Mouse (Mus musculus) splenic B cell, adult 2 months (primary cell): Measurements from ENCODE around the gene Vmn1r40.
A peak's percentile ranks its signal among the peaks of the same experiment; 100 is the strongest.

Experiments
- DNase-seq: peaks from one replicate; pipeline ENCODE4 v3.0.0-alpha.2; 2011; ENCODE audit warnings: low read depth, low spot score
- H3K27me3 ChIP-seq: 2 replicates; pipeline ENCODE4 v1.6.1; 2012; ENCODE audit warnings: mild to moderate bottlenecking, low read length, moderate library complexity, mixed read lengths; ENCODE audit not compliant: control insufficient read depth, poor library complexity, insufficient read depth, severe bottlenecking
- H3K36me3 ChIP-seq: 2 replicates; pipeline ENCODE4 v1.6.1; 2012; ENCODE audit warnings: mild to moderate bottlenecking, low read length, moderate library complexity, mixed read lengths; ENCODE audit not compliant: control insufficient read depth, poor library complexity, insufficient read depth, severe bottlenecking

The Vmn1r40 gene

GRCm38 (mm10) chr6:89707240-89707639, at the start of gene Vmn1r40:
Gene Vmn1r40, plus strand, starts transcription at chr6:89707540.
- Histone ChIP-seq H3K36me3 (no peaks in the 10 kb centered on the region), H3K27me3 (no peaks in the 10 kb centered on the region)
- no peak for DNase-seq

GRCm38 (mm10) chr6:89658342-89658741, 49.0 kb upstream of the Vmn1r40 start:
- H3K27me3 ChIP-seq, result no peaks in the 10 kb centered on the region
- no peaks in the 10 kb centered on the region for H3K36me3 ChIP-seq
- DNase-seq, result no peak

GRCm38 (mm10) chr6:89658931-89659330, 48.4 kb upstream of the Vmn1r40 start:
- H3K36me3 ChIP-seq, result no peaks in the 10 kb centered on the region
- no peak for DNase-seq
- H3K27me3 ChIP-seq, result no peaks in the 10 kb centered on the region

- H3K27me3 ChIP-seq, result no peaks in the 10 kb centered on the region
- DNase-seq, result peak; percentile 56
- H3K36me3 ChIP-seq, result no peaks in the 10 kb centered on the region
Observed at GRCm38 (mm10) chr6:89659692-89660423, 47.5 kb upstream of the Vmn1r40 start.

- Histone ChIP-seq H3K36me3 (no peaks in the 10 kb centered on the region), H3K27me3 (no peaks in the 10 kb centered on the region)
- no peak for DNase-seq
Observed at GRCm38 (mm10) chr6:89660490-89660889, 46.9 kb upstream of the Vmn1r40 start.

GRCm38 (mm10) chr6:89662521-89662920, 44.8 kb upstream of the Vmn1r40 start:
- Histone ChIP-seq H3K36me3 (no peaks in the 10 kb centered on the region), H3K27me3 (no peaks in the 10 kb centered on the region)
- no peak for DNase-seq

- no peak for DNase-seq
- Histone ChIP-seq H3K36me3 (no peaks in the 10 kb centered on the region), H3K27me3 (no peaks in the 10 kb centered on the region)
Observed at GRCm38 (mm10) chr6:89665155-89665554, 42.2 kb upstream of the Vmn1r40 start.

- H3K36me3 ChIP-seq, result no peaks in the 10 kb centered on the region
- DNase-seq, result no peak
- no peaks in the 10 kb centered on the region for H3K27me3 ChIP-seq
Observed at GRCm38 (mm10) chr6:89665667-89666066, 41.7 kb upstream of the Vmn1r40 start.

- Histone ChIP-seq H3K36me3 (no peaks in the 10 kb centered on the region), H3K27me3 (no peaks in the 10 kb centered on the region)
- no peak for DNase-seq
Observed at GRCm38 (mm10) chr6:89666976-89667375, 40.4 kb upstream of the Vmn1r40 start.

- Histone ChIP-seq H3K27me3 (no peaks in the 10 kb centered on the region), H3K36me3 (no peaks in the 10 kb centered on the region)
- no peak for DNase-seq
Observed at GRCm38 (mm10) chr6:89669556-89669955, 37.8 kb upstream of the Vmn1r40 start.

GRCm38 (mm10) chr6:89671431-89671830, 35.9 kb upstream of the Vmn1r40 start:
- no peak for DNase-seq
- Histone ChIP-seq H3K27me3 (no peaks in the 10 kb centered on the region), H3K36me3 (no peaks in the 10 kb centered on the region)

GRCm38 (mm10) chr6:89672641-89673040, 34.7 kb upstream of the Vmn1r40 start:
- H3K27me3 ChIP-seq, result no peaks in the 10 kb centered on the region
- no peaks in the 10 kb centered on the region for H3K36me3 ChIP-seq
- no peak for DNase-seq

- Histone ChIP-seq H3K36me3 (no peaks in the 10 kb centered on the region), H3K27me3 (no peaks in the 10 kb centered on the region)
- no peak for DNase-seq
Observed at GRCm38 (mm10) chr6:89673135-89673780, 34.1 kb upstream of the Vmn1r40 start.

- no peaks in the 10 kb centered on the region for H3K36me3 ChIP-seq
- H3K27me3 ChIP-seq, result no peaks in the 10 kb centered on the region
- no peak for DNase-seq
Observed at GRCm38 (mm10) chr6:89678522-89678921, 28.8 kb upstream of the Vmn1r40 start.

GRCm38 (mm10) chr6:89679291-89679835, 28.0 kb upstream of the Vmn1r40 start:
- Histone ChIP-seq H3K27me3 (no peaks in the 10 kb centered on the region), H3K36me3 (no peaks in the 10 kb centered on the region)
- DNase-seq, result peak; percentile 76
